Mouse (Mus musculus): Measurements from ENCODE around the gene Parn.
A peak's percentile ranks its signal among the peaks of the same experiment; 100 is the strongest.
"Not testable (repeated sequence)": the region's sequence is repeated elsewhere in the genome, so short reads cannot be mapped to it uniquely, and the experiment has no call there.

Parn gene

DNA sequence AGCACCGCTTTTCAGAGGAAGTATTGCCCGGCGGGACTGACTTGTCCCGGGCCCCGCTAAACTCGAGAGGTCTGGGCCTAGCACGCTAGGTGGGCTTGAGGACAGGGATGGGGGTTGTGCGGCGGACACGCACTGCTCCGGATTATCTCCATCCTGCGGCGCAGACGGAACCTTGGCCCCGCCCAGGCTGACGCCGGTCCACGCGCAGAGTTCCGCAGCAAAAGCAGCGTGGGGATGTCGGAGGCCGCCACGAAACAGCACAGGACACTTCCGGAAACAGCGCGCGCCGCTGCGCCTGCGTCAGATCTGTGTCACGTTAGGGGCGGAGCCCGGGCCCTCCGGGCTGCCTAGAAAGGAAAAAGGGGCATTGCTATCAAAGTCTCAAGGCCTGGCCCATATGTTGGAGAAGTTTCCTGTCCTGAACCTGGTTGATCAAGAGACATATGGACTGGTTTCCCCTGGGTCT, at the start of gene Parn:
TSS of gene Parn (minus strand) at position 293 of the 466 bp plus-strand sequence.
- peak; percentile 94 for DNase-seq

DNA sequence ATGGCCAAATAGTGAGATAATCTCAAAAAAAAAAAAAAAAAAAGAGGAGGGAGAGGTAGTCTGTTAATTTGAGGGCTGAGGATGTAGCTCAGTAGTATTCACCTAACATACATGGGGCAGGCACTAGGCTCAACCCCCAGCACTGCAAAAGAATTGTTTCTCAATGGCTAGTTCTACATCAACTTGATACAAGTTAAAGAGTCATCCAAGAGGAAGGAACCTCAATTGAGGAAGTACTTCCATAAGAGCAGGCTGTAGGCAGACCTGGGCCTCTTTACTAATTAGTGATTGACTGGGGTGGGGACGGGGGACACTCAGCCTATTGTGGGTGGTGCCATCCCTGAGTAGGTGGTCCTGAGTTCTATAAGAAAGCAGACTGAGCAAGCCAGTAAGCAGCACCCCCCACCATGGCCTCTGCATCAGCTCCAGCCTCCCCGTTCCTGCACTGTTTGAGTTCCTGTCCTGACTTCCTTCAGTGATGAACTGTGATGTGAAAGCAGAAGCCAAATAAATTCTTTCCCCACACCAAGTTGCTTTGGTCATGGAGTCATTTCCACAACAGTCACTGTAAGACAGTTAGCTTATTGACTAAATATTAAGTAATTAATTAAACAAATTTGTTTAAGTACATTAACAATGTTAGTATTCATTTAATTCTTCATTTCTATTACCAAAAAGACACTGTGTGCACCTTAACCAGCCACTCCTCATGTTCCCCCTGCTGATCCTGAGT, 49.0 kb upstream of the Parn start:
- no peak for DNase-seq

DNA sequence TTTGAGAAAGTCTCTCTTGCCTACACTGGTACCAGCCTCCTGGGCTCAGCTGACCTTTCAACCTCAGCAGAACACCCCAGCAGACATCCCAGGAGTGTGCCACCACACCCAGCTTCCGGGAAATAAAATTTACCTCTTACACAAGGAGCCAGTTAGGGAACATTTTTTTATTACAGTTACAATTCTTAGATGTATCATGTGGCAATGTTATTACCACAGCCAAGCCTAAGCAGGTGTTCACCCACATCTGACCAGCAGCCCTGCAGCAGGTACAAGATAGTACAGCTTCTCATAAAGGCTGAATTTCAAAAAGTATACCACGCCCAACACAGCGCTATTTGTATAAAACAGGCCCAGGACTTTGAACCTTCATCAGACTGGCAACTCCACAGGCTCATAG, 46.9 kb upstream of the Parn start:
- DNase-seq: no peak

DNA sequence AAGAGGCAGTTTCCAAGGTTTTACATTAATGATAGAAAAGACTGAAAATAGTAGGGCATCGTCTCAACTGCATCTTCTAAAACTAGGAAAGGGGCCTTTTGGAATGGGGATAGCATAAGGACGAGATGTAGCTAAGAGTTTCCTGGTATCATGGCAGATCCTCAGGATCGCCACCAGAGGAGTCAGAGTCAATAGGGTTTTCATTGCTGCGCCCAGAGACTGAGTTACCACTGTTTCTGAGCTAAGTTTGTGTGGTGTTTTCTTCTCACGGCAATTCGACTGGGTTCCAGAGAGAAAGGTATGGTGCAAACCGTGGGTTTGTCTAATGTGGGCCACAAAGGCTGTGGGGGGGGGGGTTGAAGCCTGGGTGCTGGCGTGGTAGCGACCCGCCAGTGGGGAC, 36.7 kb upstream of the Parn start:
- no peak for DNase-seq

DNA sequence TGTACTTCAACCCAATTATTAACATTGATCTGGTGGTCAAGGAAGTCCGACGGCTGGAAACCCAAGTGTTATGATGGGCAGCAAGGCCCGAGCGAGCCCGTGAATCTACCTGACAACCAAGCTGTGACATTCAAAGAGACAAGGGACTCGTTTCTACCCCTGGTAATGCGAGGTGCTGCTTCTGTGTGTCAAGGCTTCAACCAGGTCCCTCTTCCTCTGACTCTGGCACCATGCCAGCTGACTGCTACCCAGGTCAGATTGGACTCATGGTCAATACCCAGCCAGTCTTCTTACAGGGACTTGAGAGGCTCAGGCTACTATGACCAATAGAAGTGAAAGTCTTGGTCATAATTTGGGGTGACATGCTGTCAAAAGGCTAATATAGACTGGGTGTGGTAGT, 34.2 kb upstream of the Parn start:
- no peak for DNase-seq

DNA sequence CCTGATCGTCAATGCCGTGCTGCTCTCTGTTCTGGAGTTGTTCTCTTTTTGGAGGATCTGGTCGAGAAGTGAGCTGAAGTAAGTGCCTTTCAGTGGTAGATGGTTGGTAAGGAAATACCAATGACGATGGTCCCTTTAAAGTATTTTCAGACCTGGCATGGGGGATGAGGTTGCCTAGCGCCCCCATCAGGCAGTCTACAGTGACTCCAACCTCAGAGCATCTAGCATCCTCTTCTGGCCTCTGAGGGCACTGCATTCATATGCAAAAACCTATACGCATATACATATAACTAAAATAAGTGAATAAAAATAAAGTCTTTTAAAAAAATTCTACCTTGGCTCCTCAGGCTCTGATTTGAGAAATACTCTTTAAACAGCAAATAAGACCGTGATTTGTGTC, 31.0 kb upstream of the Parn start:
- DNase-seq: no peak

DNA sequence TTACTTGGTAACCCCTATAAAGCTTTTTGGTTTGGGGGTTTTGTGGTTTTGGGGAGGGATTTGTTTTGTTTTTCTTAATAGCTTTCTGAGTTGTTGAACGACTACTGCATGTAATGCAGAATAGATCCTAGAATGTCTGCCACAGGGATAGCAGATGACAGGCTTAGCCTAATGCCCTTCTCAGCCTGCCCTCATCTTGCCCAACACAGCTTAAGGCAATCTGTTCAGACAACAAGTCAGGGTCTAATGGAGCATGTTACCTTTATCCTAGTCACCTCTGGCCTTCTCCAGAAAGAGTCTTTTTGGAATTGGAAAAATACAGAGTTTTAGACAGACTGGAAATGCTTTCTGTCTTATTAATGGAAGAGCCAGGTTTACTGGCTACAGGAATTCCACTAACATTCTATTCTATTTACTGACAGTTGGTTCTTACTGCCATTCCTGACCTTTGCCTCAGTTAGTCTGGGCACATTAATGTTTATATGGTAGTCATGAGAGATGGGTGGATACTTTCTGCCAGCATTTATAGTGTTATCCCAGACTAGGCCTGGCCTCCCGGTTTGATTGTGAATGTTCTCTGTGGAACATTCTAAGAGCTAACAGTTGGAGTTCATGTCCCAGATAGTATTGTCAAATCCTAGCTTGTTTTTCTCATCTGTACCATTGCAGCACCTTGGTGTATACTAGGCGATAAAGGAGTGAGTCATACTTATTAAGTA, 10.8 kb upstream of the Parn start:
- DNase-seq: no peak

DNA sequence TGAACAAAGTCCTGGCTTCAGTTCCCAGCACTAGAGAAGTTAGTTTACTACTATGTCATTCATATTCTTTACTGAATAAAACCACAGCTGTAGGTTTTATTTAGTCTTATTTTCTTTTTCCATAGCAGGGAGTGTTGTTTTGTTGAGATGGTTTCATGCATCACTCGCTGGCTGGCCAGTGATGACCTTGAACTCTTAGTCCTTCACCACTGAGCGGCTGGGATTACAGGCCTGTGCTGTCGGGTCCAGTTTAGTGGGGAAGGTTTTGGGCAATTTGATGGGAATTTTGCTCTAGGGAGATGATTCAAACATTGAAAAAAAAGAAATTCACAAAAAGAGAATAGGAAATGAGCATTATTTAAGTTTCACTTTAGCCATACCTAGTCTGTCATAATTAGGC, 6.5 kb upstream of the Parn start:
- DNase-seq: no peak

DNA sequence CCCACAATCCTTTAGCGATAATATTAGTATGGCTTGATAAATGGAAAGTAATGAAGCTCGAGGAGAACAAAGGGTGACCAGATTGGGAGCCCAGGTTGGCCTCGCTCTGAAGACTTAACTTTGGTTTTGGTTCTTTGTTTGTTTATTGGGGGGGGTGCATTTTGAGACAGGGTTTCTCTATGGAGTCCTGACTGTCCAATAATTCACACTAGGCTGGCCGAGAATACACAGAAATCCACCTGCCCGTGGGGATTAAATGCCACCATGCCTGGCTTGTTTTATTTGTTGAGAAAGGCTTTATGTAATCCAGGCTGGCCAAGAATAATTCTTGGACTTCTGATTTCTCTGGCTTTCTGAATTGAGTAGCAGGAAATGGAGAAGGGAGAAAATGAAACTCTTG, 5.1 kb upstream of the Parn start:
- peak; percentile 28 for DNase-seq

DNA sequence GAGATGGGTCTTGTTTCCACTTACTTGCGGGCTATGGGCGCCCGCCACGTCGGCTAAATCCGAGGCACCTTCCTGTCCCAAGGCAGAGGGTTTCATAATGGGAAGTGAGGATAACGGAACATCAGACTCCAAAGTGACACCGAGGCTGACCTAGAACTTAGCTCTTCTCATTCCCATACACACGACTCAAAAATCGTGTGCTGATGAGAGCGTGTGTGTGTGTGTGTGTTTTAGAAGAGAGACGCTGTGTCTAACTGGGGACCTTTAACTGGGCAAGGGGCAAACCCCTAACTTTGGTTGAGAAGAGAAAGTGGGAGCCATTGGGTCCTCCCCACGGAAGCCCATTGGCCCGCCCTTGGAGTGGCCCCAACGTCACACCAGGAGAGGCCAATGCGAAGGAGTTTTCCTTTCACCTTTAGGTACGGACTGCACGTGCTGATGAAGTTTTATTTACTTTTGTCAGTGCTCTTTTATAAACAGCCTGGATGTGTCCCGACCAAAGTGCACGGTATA, 4.5 kb upstream of the Parn start:
- peak; percentile 65 for DNase-seq

DNA sequence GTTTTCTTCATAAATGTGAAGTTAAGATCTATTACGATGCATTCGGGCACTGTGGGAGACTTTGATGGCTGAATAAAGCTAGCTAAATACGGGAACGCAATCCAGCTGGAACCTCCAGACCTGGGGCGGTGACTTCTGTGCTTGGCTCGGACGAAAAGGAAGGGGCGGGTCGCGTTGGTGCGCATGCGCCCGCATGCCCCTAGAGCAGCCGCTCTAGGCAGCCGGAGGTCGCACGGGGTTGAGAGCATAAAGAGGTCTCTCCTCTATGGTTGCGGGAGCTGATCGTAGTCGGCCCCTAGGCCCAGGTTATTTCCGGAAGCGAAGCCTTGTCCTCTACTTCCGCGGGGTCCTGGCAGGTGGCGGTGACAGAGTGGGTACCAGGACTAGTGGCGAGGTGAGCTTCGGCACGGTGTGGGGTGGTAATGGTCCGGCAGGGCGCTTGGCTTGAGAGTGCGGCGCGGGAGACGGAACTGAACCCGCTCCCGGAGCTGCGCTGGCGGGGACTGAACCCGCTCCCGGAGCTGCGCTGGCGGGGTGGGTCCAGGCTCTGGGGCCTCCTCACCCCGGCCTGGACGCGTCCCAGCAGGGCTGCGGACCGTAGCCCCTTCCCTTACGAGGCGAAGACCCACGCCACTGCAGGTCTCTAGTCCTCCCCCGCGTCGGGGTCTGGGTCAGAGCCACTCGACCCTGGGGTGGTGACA, 3.9 kb upstream of the Parn start, which contains the start of the genes Bfar and 3110001I22Rik:
TSS of gene Bfar (plus strand) at position 174 of the 701 bp plus-strand sequence.
TSS of gene 3110001I22Rik (plus strand) at position 245 of the 701 bp plus-strand sequence.
- peak; percentile 92 for DNase-seq

DNA sequence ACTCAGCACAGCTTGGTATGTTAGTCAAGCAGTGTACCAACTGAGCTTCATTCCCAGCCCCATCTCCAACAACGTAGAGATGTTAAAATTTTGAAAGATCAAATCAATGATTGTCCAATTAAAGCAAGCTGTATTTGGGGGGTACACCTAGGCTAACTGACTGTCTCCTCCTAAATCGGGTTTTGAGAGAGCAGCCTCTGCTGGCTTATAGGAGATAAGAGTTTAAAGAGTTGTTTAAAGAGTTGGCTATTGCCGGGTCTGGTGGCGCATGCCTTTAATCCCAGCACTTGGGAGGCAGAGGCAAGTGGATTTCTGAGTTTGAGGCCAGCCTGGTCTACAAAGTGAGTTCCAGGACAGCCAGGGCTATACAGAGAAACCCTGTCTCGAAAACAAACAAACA, 2.9 kb upstream of the Parn start:
- peak; percentile 33 for DNase-seq

DNA sequence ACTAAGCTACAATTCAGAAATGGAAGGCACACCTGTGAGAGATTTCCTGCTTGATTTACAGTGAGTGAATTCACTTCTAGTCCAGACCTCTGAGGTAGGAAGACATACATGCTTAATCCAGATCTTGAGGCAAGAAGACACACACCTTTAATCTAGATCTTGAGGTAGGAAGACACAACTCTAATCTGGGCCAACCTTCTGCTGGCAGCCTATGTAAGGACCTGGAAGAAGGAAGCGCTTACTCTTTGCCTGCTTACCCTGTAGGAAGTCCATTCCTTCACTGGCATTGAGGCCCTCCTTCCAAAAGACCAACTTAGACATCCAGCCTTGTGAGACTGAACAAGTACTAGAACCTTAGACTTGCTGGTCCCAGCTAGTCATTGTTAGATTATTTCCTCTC, 1.3 kb upstream of the Parn start:
- DNase-seq: peak; percentile 26

DNA sequence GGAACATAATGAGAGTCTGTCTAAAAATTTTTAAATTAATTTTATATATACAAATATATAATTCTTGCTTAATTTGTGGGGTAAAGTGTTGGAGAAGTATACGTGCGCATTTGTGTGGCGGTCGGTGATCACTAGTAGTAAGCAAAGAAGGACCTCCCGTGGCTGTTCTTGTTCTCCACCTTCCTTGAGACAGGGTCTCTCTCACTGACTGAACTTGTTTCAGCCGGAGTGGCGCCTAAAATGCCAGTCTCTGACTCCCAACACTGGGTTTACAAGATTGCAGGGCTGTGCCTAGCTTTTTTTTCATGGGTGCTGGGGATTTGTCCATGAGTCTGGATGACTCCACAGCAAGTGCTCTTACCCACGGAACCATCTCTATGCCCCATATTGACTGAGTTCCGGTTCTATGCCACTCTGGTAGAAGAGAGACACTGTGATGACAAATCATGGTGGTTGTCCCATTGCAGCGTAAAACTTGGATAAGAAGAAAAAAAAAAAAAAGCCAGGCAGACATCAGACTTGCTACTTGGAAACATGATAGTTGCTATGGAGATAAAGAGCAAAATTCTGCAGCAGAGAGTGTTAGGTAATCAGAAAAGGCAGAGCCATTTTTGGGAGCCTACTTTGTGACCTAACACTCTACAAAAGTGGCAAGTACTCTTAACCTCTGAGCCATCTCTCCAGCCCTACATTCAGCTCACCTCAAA, 585 bp upstream of the Parn start:
- DNase-seq: peak; percentile 58

DNA sequence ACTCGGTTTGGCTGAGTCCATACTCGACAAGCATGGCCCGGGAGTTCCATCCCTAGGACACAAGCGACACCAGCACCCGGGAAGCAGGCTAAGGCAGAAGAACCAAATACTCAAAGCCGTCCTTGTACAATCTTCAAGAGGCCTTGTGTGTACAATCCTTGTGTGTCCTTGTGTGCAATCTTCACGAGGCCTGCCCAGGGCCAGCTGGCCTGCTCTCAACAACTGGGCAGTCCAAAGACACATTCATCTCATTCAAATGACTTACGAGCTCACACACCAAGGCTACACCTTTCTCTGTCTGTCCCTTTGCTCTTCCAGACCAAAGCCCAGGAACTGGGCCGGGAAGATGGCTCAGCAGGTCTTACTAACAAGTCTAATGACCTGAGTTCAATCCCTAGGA, 7.2 kb downstream of the Parn start:
- no peak for DNase-seq

DNA sequence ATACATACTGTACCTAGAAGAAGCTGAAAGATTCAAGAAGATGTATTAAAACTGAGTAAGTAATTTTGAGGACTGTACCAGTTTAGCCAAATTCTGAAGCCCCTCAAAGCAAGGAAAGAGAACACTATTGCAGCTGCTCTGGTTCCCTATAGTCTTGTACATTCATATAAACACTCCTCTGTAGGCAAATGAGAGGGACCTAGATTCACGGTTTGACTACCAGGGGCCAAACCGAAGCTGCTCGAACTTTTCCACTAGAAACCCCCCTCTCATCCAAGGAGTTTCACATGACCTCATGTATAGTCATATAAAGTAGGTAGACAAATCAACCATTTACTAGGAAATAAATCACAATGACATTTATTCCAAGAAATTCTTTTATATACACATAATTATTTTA, 9.1 kb downstream of the Parn start:
- no peak for DNase-seq

DNA sequence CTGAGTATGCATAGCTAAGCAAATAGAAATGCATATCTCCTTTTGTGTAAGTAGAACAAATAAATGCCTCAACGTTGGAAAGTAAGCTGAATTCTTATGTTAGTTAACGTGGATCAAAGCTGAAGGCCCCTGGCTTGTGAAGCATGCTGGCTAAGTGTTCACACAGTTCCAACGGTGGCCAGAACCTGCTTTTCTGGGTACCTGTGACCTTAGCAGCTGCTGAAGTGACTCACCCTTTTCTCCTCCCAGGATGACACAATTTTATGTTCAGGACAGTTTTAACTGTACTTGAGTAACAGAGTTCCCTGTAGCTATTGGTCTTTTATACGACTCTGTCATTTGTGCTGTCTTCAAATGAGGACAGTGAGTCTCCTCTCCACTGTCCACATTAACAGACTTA, 22.0 kb downstream of the Parn start:
- DNase-seq: no peak

DNA sequence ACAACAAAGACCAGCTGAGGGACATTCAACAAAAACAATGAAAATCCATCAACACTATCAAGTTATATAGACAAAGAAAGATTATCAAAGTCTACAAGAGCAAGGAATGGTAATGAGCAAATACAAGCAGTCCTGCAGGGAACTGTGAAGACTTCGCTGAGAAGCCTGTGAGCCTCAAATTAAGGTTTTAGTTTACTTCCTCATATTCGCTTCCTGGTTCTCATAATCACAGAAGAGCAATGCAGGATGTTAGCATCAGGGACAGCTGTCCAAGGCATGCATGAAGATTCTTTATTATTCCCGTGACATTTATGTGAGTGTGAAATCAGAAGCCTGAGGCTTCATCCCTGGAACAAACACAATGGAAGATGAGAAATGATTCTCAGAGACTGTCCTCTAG, 23.5 kb downstream of the Parn start:
- DNase-seq: no peak

DNA sequence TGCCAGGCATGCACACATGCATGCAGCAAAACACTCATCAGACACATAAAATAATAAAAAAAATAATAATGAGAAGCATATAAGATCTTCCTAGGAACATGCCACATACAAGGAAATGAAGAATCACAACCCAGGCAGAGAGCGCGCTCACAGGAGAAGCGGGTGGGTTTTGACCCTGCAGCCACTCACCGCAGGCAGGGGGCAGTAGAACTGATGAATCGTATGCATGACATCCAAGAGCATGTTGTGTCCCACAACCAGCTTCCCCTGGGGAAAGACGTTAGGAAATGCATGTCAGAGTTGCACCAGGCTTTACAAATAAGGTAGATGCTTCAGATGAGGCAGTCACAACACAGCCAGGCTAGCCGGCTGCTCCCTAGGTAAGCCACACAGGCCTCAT, 27.9 kb downstream of the Parn start:
- DNase-seq: no peak

DNA sequence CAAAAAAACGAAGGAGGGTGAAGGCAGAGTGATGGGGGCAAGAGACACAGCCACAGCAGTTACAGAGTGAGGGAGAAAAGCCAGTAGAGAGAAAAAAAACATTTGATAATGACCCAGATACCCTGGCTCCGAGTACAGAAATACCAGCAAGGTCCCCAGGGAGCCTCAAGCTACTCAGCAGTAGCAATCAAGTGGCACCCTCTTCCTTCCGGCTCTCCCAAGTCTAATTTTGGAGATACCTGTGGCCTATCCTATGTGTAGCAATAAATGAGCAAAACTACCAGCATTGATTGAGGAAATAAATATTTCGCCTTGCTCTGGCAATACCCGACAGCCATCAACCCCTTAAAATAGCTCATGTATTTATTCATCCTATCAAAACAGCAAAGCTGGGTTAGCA, 28.5 kb downstream of the Parn start:
- DNase-seq: no peak

DNA sequence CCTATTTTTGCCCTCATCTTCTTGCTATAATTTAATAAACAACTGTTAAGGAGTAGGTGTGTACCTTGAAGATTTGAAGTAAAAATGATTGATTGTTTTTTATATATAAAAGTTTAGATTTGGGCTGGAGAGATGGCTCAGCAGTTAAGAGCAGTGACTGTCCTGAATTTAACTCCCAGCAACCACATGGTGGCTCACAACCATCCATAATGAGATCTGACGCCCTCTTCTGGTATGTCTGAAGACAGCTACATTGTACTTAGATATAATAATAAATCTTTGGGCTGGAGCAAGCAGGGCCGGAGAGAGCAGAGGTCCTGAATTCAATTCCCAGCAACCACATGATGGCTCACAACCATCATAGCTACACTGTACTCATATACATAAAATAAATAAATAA, 29.8 kb downstream of the Parn start:
- DNase-seq: not testable (repeated sequence)

DNA sequence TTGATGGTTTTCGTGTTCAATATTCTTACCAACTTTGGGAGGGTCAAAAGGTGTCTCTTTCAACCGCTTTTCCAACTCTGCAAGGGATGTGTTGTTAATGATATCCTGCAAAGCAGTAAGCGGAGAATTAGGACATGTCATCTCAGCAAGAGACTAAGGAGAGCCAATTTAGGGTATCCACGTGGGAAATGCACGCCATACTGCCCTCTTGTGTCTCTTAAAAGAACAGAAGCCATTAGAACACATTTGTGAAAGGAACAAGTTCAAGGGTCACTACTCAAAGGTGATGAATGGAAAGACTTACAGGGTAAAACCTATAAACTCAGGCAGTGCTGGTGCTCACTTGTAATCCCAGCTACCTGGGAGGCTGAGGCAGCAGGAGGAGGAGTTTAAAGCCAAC, 39.6 kb downstream of the Parn start:
- peak; percentile 24 for DNase-seq
